Mouse (Mus musculus) layer of hippocampus, adult 8-10 months (tissue): Measurements from ENCODE around the gene Gm15155. TPM values are rescaled to one million over a fixed set of nuclear protein-coding genes. Genes with fewer than 3 reads are reported as not detected.
"Not testable (repeated sequence)": the region's sequence is repeated elsewhere in the genome, so short reads cannot be mapped to it uniquely, and the experiment has no call there.

Experiments used
- DNase-seq, 2 experiments: peaks; one replicate each; pipeline ENCODE4 v3.0.0; 2022; ENCODE audit warnings: low spot score in 2 of 2
- total RNA-seq, 4 experiments: library from RNA; stranded (reverse); gene quantifications; 2 replicates each; pipeline ENCODE4 v1.2.4; 2022

Gene Gm15155
- not detected for total RNA-seq

DNA sequence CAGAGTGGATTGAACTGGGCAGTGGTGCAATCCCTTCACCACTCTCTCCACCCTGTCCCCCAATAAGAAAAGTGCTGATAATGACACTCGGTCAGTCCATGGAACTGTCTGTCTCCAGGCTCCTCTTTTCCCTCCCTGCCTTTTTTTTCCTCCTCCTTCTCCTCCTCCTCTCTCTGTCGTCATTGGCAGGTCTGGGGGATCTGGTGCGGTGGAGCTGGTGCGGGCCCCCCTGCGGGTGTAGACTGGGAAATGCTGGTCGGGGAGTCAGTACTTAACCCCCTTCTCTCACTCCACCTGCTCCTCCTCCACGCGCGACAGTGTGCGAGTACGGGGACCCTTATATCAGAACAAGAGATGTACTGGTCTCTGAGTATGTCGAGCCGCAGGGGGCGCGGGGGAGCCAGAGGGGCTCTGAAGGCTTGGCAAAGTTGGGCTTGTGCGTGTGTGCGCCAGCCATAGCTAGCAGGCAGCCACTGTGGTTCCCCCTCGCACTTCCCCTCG, at the start of gene Gm15155:
TSS of gene Gm15155 (plus strand) at position 401 of the 501 bp plus-strand sequence.
- peak in 1 of 2 experiments; percentile 3 for DNase-seq

DNA sequence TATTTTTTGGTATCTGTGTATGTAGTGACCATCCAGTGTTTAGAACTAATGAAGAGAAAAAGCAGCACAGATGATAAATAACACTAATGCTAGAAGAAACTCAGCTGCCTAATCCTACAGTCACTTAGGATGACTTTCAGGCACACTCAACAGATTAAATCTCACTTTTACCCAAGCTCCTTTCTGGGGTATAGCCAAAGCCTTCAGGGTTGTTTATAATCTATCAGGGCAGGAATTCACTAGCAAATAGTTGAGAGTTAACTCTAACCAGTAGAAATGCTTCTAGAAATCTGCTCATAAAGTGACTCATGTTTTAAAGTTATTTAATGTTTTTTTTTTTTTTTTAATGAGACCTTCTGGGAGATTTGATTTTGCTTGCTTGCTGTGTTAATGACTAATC, 44.8 kb upstream of the Gm15155 start:
- DNase-seq = no peak

DNA sequence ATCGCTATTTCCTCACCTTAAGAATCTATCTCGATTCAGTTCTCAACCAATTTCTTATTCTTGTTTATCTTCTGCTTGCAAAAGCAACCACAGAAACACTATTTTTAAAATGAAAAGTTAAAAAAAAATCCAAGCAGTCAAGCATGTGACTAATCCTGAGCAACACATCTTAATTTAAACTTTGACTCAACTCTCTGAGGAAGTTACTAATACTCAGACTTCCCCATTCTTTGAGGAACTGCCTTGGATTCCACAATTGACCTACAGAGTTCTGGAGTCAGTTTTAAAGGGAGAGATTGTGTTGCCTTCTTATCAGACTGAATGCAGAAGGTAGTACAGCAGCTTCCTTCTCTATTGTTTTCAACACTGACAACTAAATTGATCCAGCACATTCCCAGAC, 40.0 kb upstream of the Gm15155 start:
- no peak for DNase-seq

DNA sequence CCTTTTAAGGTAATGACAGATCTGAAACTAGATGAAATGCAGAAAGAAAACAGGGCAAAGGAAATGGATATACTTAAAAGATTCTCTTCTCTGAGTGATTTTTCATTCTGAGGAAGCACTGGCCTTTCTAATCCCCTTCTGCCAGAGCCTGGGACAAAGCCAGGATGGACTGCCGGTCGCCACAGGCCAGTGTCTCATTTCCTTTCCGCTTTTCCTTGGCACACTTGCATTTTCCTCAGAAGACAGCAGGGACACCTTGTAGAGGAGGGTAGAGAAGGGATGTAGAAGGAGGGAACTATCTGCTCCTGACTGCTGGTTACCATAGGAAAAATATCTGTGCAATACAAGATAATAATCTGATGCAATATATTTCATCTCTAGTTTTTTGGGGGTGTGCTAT, 33.1 kb upstream of the Gm15155 start:
- no peak for DNase-seq

DNA sequence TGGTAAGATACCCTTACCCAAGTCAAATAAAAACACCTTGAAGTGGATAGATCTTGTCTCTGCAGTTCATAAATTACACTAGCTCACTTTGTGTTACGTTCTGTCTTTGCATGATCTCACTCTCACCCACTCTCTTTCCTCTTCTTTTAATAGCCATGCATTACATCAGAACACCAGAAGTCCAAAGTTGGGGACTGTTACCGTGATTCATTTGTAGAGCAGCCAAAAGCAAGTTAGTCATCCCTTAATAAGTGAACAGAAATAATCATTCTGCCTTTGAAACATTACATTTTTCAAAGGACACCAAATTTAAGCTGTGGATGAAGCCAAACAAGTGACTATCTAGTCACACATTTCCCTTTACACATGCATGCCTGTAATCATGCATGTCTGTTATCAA, 32.1 kb upstream of the Gm15155 start:
- no peak for DNase-seq

DNA sequence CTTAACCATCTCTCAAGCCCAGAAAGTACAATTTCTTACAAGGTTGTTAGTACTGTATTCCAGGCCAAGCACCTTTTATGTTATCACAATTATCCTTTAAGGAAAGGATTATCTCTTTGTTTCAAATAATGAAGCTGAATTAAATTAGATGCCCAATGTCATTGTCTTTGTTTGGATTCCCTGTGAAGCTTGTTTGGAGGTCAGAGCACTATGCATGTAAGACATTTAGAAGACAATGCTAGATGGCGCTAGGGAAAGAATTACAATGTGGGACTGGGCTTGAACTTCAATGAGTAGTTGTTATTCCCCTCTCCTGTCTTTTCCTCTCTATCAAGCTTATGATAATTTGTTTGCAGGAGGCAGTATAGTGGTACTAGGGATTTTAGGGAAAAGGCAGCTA, 29.9 kb upstream of the Gm15155 start:
- no peak for DNase-seq

DNA sequence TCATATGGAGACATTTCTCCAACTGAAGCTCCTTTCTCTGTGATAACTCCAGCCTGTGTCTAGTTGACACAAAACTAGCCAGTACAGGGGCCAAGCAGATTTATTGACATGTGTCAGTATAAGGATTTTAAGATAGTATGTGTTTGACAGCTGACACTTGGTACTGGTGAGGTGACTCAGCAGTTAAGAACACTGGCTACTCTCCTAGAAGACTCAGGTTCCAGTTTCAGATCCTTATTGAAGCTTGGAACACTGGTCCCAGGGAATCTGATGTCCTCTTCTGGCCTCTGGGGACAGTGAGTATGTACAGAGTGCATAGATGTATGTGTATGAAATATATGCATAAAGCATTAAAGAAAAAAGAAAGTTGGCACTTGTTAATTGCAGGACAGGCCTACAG, 28.2 kb upstream of the Gm15155 start:
- no peak for DNase-seq

DNA sequence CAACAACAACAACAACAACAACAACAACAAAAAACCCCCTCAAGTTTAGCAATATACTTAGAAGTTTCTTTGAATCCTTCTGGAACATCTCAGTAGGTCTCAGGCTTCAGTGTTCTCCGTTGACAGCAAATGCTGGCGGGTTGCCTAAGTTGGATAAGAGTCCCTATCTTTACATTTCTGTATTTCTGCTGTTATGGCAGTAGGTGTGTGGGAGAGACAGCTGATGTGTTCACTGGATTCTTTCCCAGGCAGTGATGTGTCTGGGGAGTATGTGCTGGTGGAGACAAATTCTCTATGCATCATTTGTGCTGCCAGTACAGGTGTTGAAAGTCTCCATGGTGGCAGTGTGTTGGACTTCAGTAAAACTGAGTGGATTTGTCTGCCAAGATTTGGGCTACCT, 23.3 kb upstream of the Gm15155 start:
- DNase-seq = peak in 1 of 2 experiments; percentile 8

DNA sequence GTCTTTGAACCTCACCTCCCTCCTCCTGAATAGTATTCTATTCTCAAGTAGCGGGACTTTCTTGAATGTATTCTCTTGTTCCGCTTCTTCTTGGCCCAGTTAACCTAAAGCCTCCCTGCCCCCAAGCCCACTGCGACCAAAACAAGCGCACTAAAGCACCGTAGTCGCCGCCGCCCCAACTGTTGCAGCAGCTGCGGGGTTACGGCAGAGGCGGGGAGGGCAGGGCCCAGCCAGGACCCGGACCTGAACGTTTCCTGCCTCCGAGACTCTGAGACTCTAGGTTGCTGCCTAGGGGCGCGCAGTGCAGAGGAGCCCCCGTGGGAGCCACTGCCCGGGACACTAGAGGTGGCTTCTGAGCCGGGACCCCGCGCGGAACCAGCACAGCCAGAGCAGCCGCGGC, 2.0 kb upstream of the Gm15155 start:
- DNase-seq = no peak

DNA sequence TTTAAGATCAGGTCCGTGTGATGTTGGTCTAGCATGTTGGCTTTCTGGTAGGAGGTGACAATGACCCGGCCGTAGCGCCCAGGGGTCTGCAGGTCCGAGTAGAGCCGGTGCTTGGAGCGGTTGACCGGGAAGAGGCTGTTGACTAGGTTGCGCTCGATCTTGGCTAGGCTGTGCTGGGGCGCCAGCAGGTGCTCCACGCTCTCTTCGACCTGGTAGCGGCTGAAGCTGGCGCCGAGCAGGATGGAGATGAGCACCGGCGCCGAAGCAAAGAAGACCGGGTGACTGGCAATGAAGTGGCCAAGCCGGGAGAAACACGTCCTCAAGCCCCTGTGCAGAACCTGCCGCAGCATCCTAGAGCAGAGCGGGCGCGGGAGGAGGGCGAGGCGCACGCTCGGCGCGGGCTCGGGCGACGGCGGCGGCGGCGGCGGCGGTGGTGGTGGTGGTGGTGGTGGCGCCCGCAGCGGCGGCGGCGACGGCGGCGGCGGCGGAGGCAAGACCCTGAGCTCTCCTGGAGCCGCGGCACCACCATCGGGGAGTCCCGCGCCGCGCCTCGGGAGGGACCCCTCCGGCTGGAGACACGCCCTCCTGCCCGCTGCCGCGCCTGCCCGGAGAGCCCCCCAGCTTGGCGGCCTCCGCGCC, 1.5 kb upstream of the Gm15155 start:
- DNase-seq = peak in 1 of 2 experiments; percentile 5

DNA sequence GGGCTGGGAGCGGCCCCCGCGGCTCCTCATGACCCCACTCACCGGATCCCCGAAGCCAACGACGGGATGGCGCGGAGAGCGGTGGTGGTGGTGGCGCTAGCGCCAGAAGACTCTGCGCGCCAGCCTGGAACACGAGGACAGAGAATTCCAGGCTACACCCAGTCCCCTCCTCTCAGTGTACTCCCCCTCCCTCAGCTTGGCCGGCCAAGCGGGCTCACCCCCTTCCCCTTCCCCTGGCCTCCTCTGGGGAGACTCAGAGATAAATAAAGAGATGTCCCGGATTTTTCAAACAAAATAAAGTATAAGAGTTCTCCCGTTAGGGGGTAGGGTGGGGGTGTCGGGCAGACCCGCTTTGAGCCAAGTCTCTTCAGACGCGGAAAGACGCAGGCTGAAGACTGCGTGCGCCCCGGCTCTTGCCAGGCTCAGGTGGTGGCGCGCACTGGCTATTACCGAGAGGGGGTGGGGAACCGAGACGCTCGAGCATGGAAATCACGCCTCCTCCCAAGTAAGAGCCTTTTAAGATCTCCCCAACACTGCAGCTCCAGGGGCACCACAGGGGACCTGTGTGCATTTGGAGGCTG, 750 bp upstream of the Gm15155 start, which contains the start of gene Ptchd1:
TSS of gene Ptchd1 (minus strand) at position 114 of the 581 bp plus-strand sequence.
- DNase-seq = no peak

DNA sequence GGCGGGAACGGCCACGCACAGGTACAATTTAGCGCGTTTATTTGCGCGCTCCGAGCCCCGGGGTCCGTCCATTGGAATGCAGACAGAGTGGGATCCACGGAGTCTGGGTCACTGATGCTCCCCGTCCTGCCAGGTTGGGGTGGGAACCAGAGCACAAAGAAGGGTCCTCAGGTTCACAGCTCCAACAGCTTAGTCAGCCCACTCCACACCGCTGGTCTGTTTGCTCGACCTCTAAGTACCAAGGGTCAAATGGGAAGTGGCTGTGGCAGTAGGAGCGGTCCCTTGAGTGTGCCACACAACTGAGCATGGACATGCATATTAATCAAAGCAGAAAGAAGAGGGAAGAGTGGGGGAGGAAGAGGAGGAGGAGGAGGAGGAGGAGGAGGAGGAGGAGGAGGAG, 354 bp downstream of the Gm15155 start:
- DNase-seq = no peak

DNA sequence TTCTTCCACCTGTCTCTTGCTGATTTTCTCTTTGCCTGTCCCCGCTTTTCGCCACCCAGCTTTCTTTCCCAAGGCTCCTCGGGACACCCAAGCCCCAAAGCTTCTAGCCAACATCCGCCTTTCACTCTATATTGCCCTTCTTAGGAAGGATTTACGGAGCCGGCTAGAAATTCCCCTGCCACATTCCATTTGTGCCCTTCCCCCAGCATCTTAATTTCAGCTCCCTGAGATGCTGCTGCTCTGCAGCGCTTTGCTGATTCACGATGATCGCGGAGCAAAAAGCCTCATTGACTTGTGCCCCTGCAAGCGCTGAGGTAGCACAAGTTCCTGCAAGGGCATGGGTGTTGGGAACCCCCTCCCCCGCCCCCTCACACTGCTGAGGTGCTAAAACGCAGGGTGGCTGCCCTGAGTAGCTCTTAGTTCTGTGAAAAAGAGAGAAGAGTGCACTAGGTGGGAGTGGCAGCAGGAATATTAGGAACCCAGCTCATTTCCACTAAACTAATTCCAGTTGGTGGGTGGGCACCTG, 1.2 kb downstream of the Gm15155 start:
- DNase-seq = no peak

DNA sequence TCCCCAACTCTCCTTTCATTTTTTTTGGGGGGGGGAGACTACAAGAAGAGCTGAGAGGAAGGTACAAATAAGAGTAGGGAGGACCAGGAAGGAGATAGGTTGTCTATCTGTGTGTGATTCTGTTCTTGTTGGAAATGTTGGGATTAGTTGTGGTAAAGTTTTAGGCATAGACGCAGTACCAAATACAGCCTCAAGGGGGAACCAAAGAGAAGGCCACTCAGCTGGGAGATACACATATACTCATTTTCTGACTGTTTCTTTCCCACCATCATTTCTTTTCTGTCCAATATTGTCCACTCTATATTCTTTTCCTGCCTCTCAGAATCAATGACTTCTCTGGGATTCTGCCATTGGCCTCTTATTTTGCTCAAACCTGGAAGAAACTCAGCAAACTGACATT, 19.4 kb downstream of the Gm15155 start:
- peak in 1 of 2 experiments; percentile 12 for DNase-seq

DNA sequence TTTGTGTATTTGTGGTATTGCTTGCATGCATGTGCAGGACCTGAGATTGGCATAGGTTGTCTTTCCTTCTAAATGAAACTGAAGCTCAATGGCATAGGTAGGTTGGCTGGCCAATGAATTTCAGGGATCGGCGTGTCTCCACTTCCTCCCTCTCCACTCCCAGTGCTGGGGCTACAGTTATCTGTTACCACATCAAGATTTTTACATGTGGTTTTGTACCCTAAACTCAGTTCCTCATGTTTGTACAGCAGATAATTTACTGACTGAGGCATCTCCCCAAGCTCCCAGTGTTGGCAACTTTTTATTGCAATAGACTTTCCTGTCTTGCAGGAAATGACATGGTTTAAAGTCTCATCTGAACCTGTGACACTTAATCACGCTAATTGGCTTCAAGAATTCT, 21.4 kb downstream of the Gm15155 start:
- no peak for DNase-seq

DNA sequence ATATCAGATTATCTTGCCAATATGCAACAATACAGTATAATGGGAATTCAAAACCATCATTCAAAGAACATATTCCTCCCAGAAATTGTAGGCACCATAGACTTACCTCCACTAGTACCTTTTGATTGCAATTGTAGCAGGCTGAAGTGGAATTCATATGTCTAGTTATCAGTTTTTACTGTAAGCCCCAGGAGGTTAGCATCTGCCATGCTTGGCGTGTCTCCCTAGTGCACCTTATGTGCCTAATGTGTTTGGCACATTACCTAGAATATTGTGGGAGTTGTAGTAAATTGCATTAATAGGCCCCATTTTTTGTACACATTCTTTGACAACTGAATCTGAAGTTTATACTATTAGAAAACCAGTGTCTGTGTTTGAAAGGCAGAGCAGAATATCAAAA, 33.4 kb downstream of the Gm15155 start:
- DNase-seq = peak in 1 of 2 experiments; percentile 4

DNA sequence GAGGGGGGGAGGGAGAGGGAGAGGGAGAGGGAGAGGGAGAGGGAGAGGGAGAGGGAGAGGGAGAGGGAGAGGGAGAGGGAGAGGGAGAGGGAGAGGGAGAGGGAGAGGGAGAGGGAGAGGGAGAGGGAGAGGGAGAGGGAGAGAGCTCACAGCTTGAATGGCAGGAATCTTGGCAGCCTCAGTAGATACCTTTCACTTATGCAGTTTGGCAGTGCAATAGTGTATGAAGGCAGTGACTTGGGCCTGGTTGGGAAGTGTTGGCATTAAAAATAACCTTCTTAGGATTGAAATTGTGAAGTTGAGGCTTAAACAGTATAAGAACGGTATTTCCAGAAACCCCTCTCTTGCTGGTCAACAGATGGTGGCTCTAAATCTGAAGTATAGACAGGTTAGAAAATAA, 65.9 kb downstream of the Gm15155 start:
- not testable (repeated sequence) for DNase-seq

DNA sequence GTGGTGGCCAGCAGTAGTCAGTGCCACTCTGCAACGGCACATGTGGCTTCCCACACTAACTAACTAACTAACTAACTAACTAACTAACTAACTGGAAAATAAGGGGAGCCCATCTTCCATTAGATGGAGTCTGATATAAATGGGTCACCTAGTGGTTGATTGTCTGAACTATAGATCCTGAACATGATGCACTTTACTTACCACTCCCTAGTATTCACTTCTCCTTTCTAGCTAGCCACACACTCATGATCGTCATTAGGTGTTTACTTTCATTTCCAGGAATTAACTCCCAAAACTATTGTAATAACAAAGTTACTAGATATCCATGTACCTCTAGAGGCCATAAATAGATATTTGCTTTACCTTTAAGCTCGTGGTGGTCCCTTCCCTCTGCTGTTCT, 99.6 kb downstream of the Gm15155 start:
- no peak for DNase-seq

DNA sequence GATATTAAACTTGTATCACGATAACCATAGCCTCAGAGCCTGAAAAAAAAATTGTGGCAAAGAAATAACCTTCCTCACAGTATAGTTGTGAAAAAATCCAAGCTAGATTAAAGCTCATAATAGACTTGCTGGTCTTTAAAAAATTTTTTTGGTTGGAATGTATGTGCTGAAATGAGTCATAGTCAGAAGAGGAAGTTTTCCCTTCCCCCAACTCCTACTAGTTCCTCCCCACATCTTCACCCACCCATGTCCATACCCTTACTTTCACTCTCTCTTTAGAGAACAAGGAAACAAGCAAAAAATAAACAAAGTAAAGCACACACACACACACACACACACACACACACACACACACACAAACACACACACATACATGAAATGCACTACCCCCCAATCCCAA, 103.8 kb downstream of the Gm15155 start:
- no peak for DNase-seq

DNA sequence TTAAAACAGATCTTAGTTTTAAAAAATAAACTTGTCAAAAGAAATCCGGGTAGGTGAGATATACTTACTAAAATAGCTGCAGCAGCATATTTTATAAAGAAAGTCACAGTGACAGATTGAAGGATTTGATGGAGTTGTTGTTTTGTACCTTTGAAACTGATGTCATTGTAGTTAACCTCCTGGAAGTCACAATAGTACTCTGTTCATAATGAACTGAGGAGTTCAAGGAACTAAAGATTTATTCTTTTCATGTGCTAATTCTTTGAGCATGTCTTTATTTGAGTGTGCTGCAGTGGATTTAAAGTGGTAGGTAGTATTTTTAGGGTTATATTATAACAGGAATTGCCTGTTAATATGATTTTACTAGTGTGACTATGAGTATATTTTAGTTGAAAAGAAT, 263.6 kb downstream of the Gm15155 start:
- DNase-seq = no peak

DNA sequence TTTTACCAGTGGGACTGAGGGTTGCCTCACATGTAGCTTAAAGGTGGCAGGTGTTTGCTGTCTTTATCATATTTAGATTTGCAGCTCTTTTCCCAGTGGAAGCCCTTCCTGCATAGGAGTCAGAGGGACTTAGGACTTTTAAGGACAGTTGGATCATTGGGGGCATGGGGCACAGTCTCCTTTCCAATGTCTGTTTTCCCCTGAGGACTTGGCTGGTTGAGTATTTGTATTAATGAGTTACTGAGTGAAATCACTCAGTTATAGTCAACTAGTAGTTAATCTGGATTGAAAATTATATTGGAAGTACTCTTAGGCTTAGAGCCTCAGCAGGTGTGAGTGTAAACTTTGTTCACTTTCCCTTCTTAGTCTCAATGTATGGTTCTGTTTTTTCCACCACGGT, 275.5 kb downstream of the Gm15155 start:
- no peak for DNase-seq

DNA sequence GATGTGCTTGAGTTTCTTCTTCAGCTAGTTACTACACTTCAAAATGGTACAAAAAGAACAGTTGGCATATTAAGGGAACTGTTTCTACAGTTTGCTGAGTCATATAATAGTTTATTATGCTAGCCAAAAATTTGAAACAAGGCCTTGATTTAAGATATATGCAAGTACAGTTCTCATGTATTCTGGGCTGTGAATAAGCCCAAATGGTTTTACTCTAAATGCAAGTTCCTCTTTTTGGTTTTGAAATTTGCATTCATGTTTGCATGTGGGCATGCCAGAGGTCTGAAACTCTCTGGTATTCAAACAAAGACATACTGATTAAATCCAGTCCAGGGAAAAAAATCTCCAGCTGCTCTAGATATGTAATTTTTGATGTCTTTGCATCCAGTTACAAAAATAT, 277.2 kb downstream of the Gm15155 start:
- no peak for DNase-seq

DNA sequence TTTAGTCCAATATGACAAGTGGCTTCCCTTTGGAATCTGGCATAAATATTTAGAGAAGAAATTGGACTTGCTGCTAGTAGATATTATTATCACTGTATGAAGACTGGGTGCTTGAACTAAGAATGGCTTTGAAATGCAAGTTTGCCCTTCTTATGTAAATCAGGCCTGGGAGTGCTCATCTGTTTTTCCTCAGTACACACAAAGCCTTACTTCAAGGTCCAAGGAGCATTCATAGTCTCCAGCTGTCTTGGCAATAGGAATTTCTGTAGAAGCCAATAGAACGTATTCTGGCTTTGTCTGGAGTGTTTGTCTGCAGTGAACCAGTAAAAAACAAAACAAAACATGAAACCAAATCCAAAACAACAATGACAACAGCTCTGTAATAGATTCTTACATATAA, 278.6 kb downstream of the Gm15155 start:
- no peak for DNase-seq
